Comparison of ENCODE assay signal across 19 mouse cellular contexts in genomic region chr3:139866329-139866728, GRCm38 (mm10).
DNase-seq lines count a peak whose midpoint lies in the region; ATAC-seq and TF ChIP-seq lines count a peak whose summit lies in the region.
"Had no signal": no experiment of that assay in that cellular context is flagged by ENCODE, and none has a peak within 500 bp of the region (broad histone marks: within the 10 kb centered on the region; RNA-seq: fewer than 3 reads in every experiment).

No protein-coding gene starts in this region.

- peaks cover 8% of the 10 kb centered on the region for H3K4me1 ChIP-seq in forebrain, embryonic 15.5 days

- no peak overlapping the region for H3K4me3 ChIP-seq in forebrain, embryonic 15.5 days
- H3K4me3 ChIP-seq in layer of hippocampus, adult 2 months = no peak overlapping the region
- H3K4me3 ChIP-seq: embryonic facial prominence, embryonic 12.5 days; left cerebral cortex, adult 2 months had no signal

- no peak for TF ChIP-seq CTCF in layer of hippocampus, adult 2 months (conservative IDR thresholded peaks at IDR 0.05)

- peak; percentile 71 for ATAC-seq in forebrain, embryonic 15.5 days (replicated peaks)
- ATAC-seq: intestine, postnatal 0 days; lung, postnatal 0 days; Patski had no signal

- no peak overlapping the region; the same call in 1 of the 2 replicates for H3K27ac ChIP-seq in forebrain, embryonic 15.5 days (replicated peaks)
- H3K27ac ChIP-seq in layer of hippocampus, adult 2 months = no peak overlapping the region
- H3K27ac ChIP-seq: embryonic facial prominence, embryonic 12.5 days; left cerebral cortex, adult 2 months had no signal

- no peak overlapping the region for H3K4me2 ChIP-seq in forebrain, embryonic 15.5 days (replicated peaks)
- H3K4me2 ChIP-seq: embryonic facial prominence, embryonic 12.5 days; liver, embryonic 11.5 days had no signal

- H3K9ac ChIP-seq in forebrain, embryonic 15.5 days (replicated peaks) = no peak overlapping the region
- H3K9ac ChIP-seq: embryonic facial prominence, embryonic 12.5 days had no signal

- no peaks in the 10 kb centered on the region for H3K9me3 ChIP-seq in forebrain, embryonic 15.5 days
- H3K9me3 ChIP-seq: embryonic facial prominence, embryonic 12.5 days had no signal

- no peaks in the 10 kb centered on the region for H3K27me3 ChIP-seq in forebrain, embryonic 15.5 days
- H3K27me3 ChIP-seq: CH12.LX; embryonic facial prominence, embryonic 12.5 days; Patski had no signal

- H3K36me3 ChIP-seq in forebrain, embryonic 15.5 days = no peaks in the 10 kb centered on the region
- H3K36me3 ChIP-seq: embryonic facial prominence, embryonic 12.5 days had no signal

- DNase-seq in right cerebral cortex, postnatal 10 days (ENCODE audit: low spot score in 2 of 2) = peak; percentile 26 to 32
- DNase-seq in right cerebral cortex, postnatal 4 days = no peak
- peak; percentile 88 for DNase-seq in cerebellum, adult 9-11 months
- peak; percentile 79 for DNase-seq in retina, postnatal 1 day
- DNase-seq in adrenal gland, adult (ENCODE audit: inconsistent age in 2 of 2, low spot score in 1 of 2) = no peak
- DNase-seq in layer of hippocampus, adult 2 months (ENCODE audit: low spot score in 2 of 2) = no peak
- no peak for DNase-seq in spleen, adult 18-20 months
- DNase-seq: adrenal gland, postnatal 10 days; heart, adult 11 months; heart, postnatal 10 days; kidney, postnatal 4 days had no signal

Comparison
In these comparisons a context has a peak if more than half of its experiments do, and no peak if none do; other contexts are left out.
1. DNase-seq: peak in right cerebral cortex, postnatal 10 days (2 of 2), cerebellum, adult 9-11 months (single experiment) and retina, postnatal 1 day (single experiment); none in right cerebral cortex, postnatal 4 days (single experiment), adrenal gland, adult (0 of 2), layer of hippocampus, adult 2 months (0 of 2) and spleen, adult 18-20 months (0 of 2).